In genomic region chr2:158284571-158284970, GRCm38 (mm10) we compare ENCODE assay signal across 9 mouse cellular contexts. TPM values are rescaled to one million over a fixed set of nuclear protein-coding genes. Genes with fewer than 3 reads are reported as not detected.
DNase-seq lines count a peak whose midpoint lies in the region; ATAC-seq lines count a peak whose summit lies in the region.
"Had no signal": no experiment of that assay in that cellular context is flagged by ENCODE, and none has a peak within 500 bp of the region (broad histone marks: within the 10 kb centered on the region; RNA-seq: fewer than 3 reads in every experiment).

No protein-coding gene starts in this region.

- H3K27me3 ChIP-seq in liver, embryonic 12.5 days (replicated peaks), result peaks cover 16% of the 10 kb centered on the region
- peaks cover 34% of the 10 kb centered on the region for H3K27me3 ChIP-seq in megakaryocyte, embryonic 14.5 days (replicated peaks)
- H3K27me3 ChIP-seq: embryonic facial prominence, embryonic 13.5 days had no signal

- H3K4me2 ChIP-seq in liver, embryonic 12.5 days, result no peak overlapping the region
- H3K4me2 ChIP-seq: embryonic facial prominence, embryonic 13.5 days had no signal

- H3K4me1 ChIP-seq in liver, embryonic 12.5 days, result peaks cover 6% of the 10 kb centered on the region; the same call in 1 of the 2 replicates
- peaks cover 5% of the 10 kb centered on the region; the same call in 1 of the 2 replicates for H3K4me1 ChIP-seq in megakaryocyte, embryonic 14.5 days

- 13% methylated on average over 11 of the region's 11 CpGs for WGBS in liver, embryonic 12.5 days (ENCODE audit: insufficient replicate concordance)
- 23% methylated on average over 11 of the region's 11 CpGs for WGBS in large intestine, adult 2 months

- H3K9me3 ChIP-seq in liver, embryonic 12.5 days (replicated peaks), result no peaks in the 10 kb centered on the region
- H3K9me3 ChIP-seq in megakaryocyte, embryonic 14.5 days, result no peaks in the 10 kb centered on the region
- H3K9me3 ChIP-seq: embryonic facial prominence, embryonic 13.5 days had no signal

- peak; percentile 56 for DNase-seq in liver
- DNase-seq in adrenal gland, adult (ENCODE audit: inconsistent age in 2 of 2, low spot score in 1 of 2), result peak; percentile 60 to 81
- peak; percentile 85 for DNase-seq in embryo, embryonic 10 days (ENCODE audit: low spot score)
- DNase-seq in heart, postnatal 14 days, result peak; percentile 68 to 75
- DNase-seq in large intestine, adult 2 months (ENCODE audit: low read depth, low spot score), result peak; percentile 28
- peak; percentile 76 for DNase-seq in testis, postnatal 10 days (ENCODE audit: low spot score)

- no peaks in the 10 kb centered on the region for H3K36me3 ChIP-seq in liver, embryonic 12.5 days
- no peaks in the 10 kb centered on the region for H3K36me3 ChIP-seq in megakaryocyte, embryonic 14.5 days (replicated peaks; ENCODE audit: low read length)
- H3K36me3 ChIP-seq: embryonic facial prominence, embryonic 13.5 days had no signal

- H3K9ac ChIP-seq in liver, embryonic 12.5 days, result no peak overlapping the region
- H3K9ac ChIP-seq: embryonic facial prominence, embryonic 13.5 days had no signal

- no peak overlapping the region for H3K4me3 ChIP-seq in liver, embryonic 12.5 days
- H3K4me3 ChIP-seq in megakaryocyte, embryonic 14.5 days (replicated peaks), result peak overlapping the region; percentile 51
- H3K4me3 ChIP-seq: embryonic facial prominence, embryonic 13.5 days had no signal

- intact Hi-C loops in heart, postnatal 14 days (cut with DNase I), result loop anchor here (5.0 kb wide), 1 partner anchor 58 kb away; no protein-coding TSS in a partner anchor

- ATAC-seq in liver, embryonic 12.5 days, result no peak; the same call in 1 of the 2 replicates

- no peak overlapping the region for H3K27ac ChIP-seq in liver, embryonic 12.5 days
- H3K27ac ChIP-seq: embryonic facial prominence, embryonic 13.5 days had no signal

RNA-seq across cellular contexts. Expression of gene Lbp, which starts 21.7 kb away (rescaled TPM):
- polyA plus RNA-seq in liver, embryonic 12.5 days (2016; fragmentation: Nextera tagmentation; extraction: Ambion mirVana), result 12.9 and 14.4 TPM in 2 replicates
- 10 to 100 TPM in 1 of 2 experiments, 1 to 10 TPM in 1; 8.7 to 11.6 TPM for total RNA-seq in heart, postnatal 14 days (2021)
- 11.4 and 11.8 TPM in 2 replicates for polyA plus RNA-seq in large intestine, adult 2 months (2012; rRNA removed)
- 2.3 and 8.8 TPM in 2 replicates for polyA plus RNA-seq in megakaryocyte, embryonic 14.5 days (2012; ENCODE audit: insufficient read depth, low replicate concordance)

RNA-seq across cellular contexts. Expression of gene Bpi, which starts 26.7 kb away (rescaled TPM):
- polyA plus RNA-seq in liver, embryonic 12.5 days (2016; fragmentation: Nextera tagmentation; extraction: Ambion mirVana), result not detected in 2 replicates
- total RNA-seq in heart, postnatal 14 days (2021), result not detected
- not detected in 2 replicates for polyA plus RNA-seq in large intestine, adult 2 months (2012; rRNA removed)
- polyA plus RNA-seq in megakaryocyte, embryonic 14.5 days (2012; ENCODE audit: insufficient read depth, low replicate concordance), result not detected in 2 replicates
- polyA plus RNA-seq: embryonic facial prominence, embryonic 13.5 days had no signal

RNA-seq across cellular contexts. Expression of gene D630003M21Rik, which starts 55.5 kb away (rescaled TPM):
- 0.31 and 0.39 TPM in 2 replicates for polyA plus RNA-seq in liver, embryonic 12.5 days (2016; fragmentation: Nextera tagmentation; extraction: Ambion mirVana)
- 1 to 10 TPM; 7.0 to 7.4 TPM for total RNA-seq in heart, postnatal 14 days (2021)
- 1.6 and 2.5 TPM in 2 replicates for polyA plus RNA-seq in large intestine, adult 2 months (2012; rRNA removed)
- polyA plus RNA-seq in megakaryocyte, embryonic 14.5 days (2012; ENCODE audit: insufficient read depth, low replicate concordance), result not detected in 2 replicates

Comparison
In these comparisons a context has a peak if more than half of its experiments do, and no peak if none do; other contexts are left out.
1. DNase-seq: peak in every context shown above with its lines; median percentile 85 in embryo, embryonic 10 days; 76 in testis, postnatal 10 days; 72 in heart, postnatal 14 days; 70 in adrenal gland, adult; 56 in liver; 28 in large intestine, adult 2 months.